Mouse (Mus musculus) liver, embryonic 14.5 days (tissue): ENCODE measurements at regions not wholly inside any gene's neighbourhood (a gene's known extent, or its start where the extent isn't known, plus 50 kb on each side); places are given as distances from the start of the nearest gene placed in this dataset.
"Not testable (repeated sequence)": the region's sequence is repeated elsewhere in the genome, so short reads cannot be mapped to it uniquely, and the experiment has no call there.

Experiments used
- ATAC-seq: fragments of 200-750 bp; cut with Nextera tagmentation; 2 replicates; pipeline ENCODE4 v1.8.0; 2017; ENCODE audit warnings: moderate number of reproducible peaks, mild to moderate bottlenecking, moderate library complexity; ENCODE audit not compliant: insufficient read depth
- DNase-seq, 3 experiments: peaks; one replicate each; pipeline ENCODE4 v3.0.0-alpha.2; 2012 to 2013; ENCODE audit warnings: low read depth in 3 of 3, low spot score in 3 of 3
- H3K27ac ChIP-seq: fragments of 300-500 bp; sonication (generic); 2 replicates; pipeline ENCODE4 v1.5.1; 2014; ENCODE audit warnings: moderate library complexity, mild to moderate bottlenecking, control low read depth, inconsistent platforms
- H3K27me3 ChIP-seq: fragments of 300-500 bp; sonication (generic); 2 replicates; pipeline ENCODE4 v1.6.1; 2014; ENCODE audit warnings: mild to moderate bottlenecking, low read length, moderate library complexity; ENCODE audit not compliant: control insufficient read depth, insufficient read depth
- H3K36me3 ChIP-seq: fragments of 300-500 bp; sonication (generic); replicated peaks from 2 replicates; pipeline ENCODE4 v1.6.1; 2014; ENCODE audit warnings: low read depth; ENCODE audit not compliant: control insufficient read depth, insufficient read depth
- H3K4me1 ChIP-seq, 2 experiments: fragments of 200-500 bp in 1 of 2; fragments of 300-500 bp in 1 of 2; sonication (generic) in 1 of 2; replicated peaks; 2 replicates each; pipeline ENCODE4 v1.6.1; 2012 to 2014; ENCODE audit warnings: antibody characterized with exemption in 1 of 2, inconsistent platforms in 1 of 2, low read length in 1 of 2; ENCODE audit not compliant: control insufficient read depth in 2 of 2, insufficient read depth in 2 of 2
- H3K4me2 ChIP-seq: fragments of 300-500 bp; sonication (generic); 2 replicates; pipeline ENCODE4 v1.6.1; 2014; ENCODE audit warnings: low read depth, mild to moderate bottlenecking, control low read depth, moderate library complexity
- H3K4me3 ChIP-seq, 2 experiments: fragments of 200-500 bp in 1 of 2; fragments of 300-500 bp in 1 of 2; sonication (generic) in 1 of 2; 2 replicates each; pipeline ENCODE4 v1.5.1; 2012 to 2014; ENCODE audit warnings: low read depth in 2 of 2, low read length in 2 of 2, mild to moderate bottlenecking in 2 of 2, control low read depth in 1 of 2, inconsistent platforms in 1 of 2, moderate library complexity in 1 of 2; ENCODE audit not compliant: insufficient read depth in 1 of 2
- H3K9ac ChIP-seq: fragments of 300-500 bp; sonication (generic); replicated peaks from 2 replicates; pipeline ENCODE4 v1.6.1; 2014; ENCODE audit warnings: mild to moderate bottlenecking, control low read depth, moderate library complexity
- H3K9me3 ChIP-seq: fragments of 300-500 bp; sonication (generic); 2 replicates; pipeline ENCODE4 v1.6.1; 2016; ENCODE audit warnings: low read length, mixed read lengths; ENCODE audit not compliant: control insufficient read depth
- CTCF ChIP-seq: IDR thresholded peaks from 2 replicates; pipeline ENCODE4 v1.5.1; 2016; ENCODE audit warnings: antibody characterized with exemption, low read depth, control low read depth
- EP300 ChIP-seq: IDR thresholded peaks from 2 replicates; pipeline ENCODE4 v1.6.1; 2016; ENCODE audit warnings: antibody characterized with exemption, low read depth
- WGBS: fragments of 180-500 bp; shearing (Covaris S2); extraction: QIAGEN DNeasy Blood & Tissue Kit; methylation state at CpG from one replicate; pipeline ENCODE4 v1.1.7; 2014; ENCODE audit not compliant: insufficient replicate concordance; 5-methylcytosine and 5-hydroxymethylcytosine counted together

GRCm38 (mm10) chr14:14518027-14518426 is 116.9 kb downstream of the Olfr721-ps1 start:
- TF ChIP-seq CTCF: no peak
- no peak for TF ChIP-seq EP300
- Histone ChIP-seq H3K4me2 (no peak overlapping the region), H3K27ac (no peak overlapping the region), H3K9ac (no peak overlapping the region), H3K9me3 (no peaks in the 10 kb centered on the region), H3K4me1 (peaks cover 0 to 2% of the 10 kb centered on the region in 2 experiments; a peak in 1 of 4 replicates), H3K4me3 (no peak overlapping the region), H3K27me3 (no peaks in the 10 kb centered on the region), H3K36me3 (no peaks in the 10 kb centered on the region)
- DNase-seq (no peak), ATAC-seq (no peak)
- 52% methylated on average over 1 of the region's 1 CpGs for WGBS

GRCm38 (mm10) chr14:14518841-14519240 is 117.7 kb downstream of the Olfr721-ps1 start:
- Histone ChIP-seq H3K9me3 (no peaks in the 10 kb centered on the region), H3K36me3 (no peaks in the 10 kb centered on the region), H3K27me3 (no peaks in the 10 kb centered on the region), H3K4me1 (peaks cover 0 to 2% of the 10 kb centered on the region in 2 experiments; a peak in 1 of 4 replicates), H3K4me3 (no peak overlapping the region), H3K9ac (no peak overlapping the region), H3K4me2 (no peak overlapping the region), H3K27ac (no peak overlapping the region)
- 75% methylated on average over 2 of the region's 2 CpGs for WGBS
- ATAC-seq (no peak), DNase-seq (no peak)
- TF ChIP-seq EP300: no peak
- TF ChIP-seq CTCF: no peak

- ATAC-seq: no peak
- DNase-seq: no peak
- no peaks in the 10 kb centered on the region for H3K27me3 ChIP-seq
- no peaks in the 10 kb centered on the region for H3K36me3 ChIP-seq
- TF ChIP-seq CTCF: no peak
- TF ChIP-seq EP300: no peak
- H3K4me2 ChIP-seq: no peak overlapping the region
- H3K9me3 ChIP-seq: no peaks in the 10 kb centered on the region
- no peak overlapping the region for H3K4me3 ChIP-seq
- H3K9ac ChIP-seq: no peak overlapping the region
- H3K27ac ChIP-seq: no peak overlapping the region
- no peaks in the 10 kb centered on the region for H3K4me1 ChIP-seq
Measured at GRCm38 (mm10) chr14:14520195-14520594, 119.1 kb downstream of the Olfr721-ps1 start.

GRCm38 (mm10) chr14:14521331-14521730 is 120.2 kb downstream of the Olfr721-ps1 start:
- not testable (repeated sequence) for H3K4me2 ChIP-seq, H3K4me3 ChIP-seq, ATAC-seq, DNase-seq, H3K9ac ChIP-seq, H3K36me3 ChIP-seq, H3K27me3 ChIP-seq, H3K4me1 ChIP-seq, H3K9me3 ChIP-seq, H3K27ac ChIP-seq
- WGBS: 46% methylated on average over 6 of the region's 6 CpGs

GRCm38 (mm10) chr14:14525225-14525624 is 124.1 kb downstream of the Olfr721-ps1 start:
- TF ChIP-seq EP300 (no peak), CTCF (no peak)
- WGBS: 51% methylated on average over 4 of the region's 4 CpGs
- no peak for ATAC-seq
- no peaks in the 10 kb centered on the region for H3K9me3 ChIP-seq
- H3K4me3 ChIP-seq: no peak overlapping the region
- no peak overlapping the region for H3K9ac ChIP-seq
- H3K27ac ChIP-seq: no peak overlapping the region
- no peak overlapping the region for H3K4me2 ChIP-seq
- H3K36me3 ChIP-seq: no peaks in the 10 kb centered on the region
- DNase-seq: no peak
- no peaks in the 10 kb centered on the region for H3K27me3 ChIP-seq
- no peaks in the 10 kb centered on the region; a peak in 1 of 4 replicates for H3K4me1 ChIP-seq
